Mouse (Mus musculus): ENCODE data around the gene Rptor. TPM values are rescaled to one million over a fixed set of nuclear protein-coding genes. Genes with fewer than 3 reads are reported as not detected.

The Rptor gene
- total and polyA plus RNA-seq, 3 experiments: 19.7 to 32.4 (median 32.1) TPM

- TF ChIP-seq EP300 (IDR thresholded peaks at IDR 0.05; ENCODE audit: insufficient read depth, low read depth, low read length) (no peak), CTCF (IDR thresholded peaks at IDR 0.05) (no peak), POLR2A (IDR thresholded peaks at IDR 0.05; ENCODE audit: insufficient read depth, low read depth, low read length) (no peak)
- H3K36me3 ChIP-seq (ENCODE audit: control insufficient read depth, insufficient read depth, low read length): no peaks in the 10 kb centered on the region
- H3K4me1 ChIP-seq (ENCODE audit: control insufficient read depth, insufficient read depth, low read length): no peaks in the 10 kb centered on the region
- DNase-seq: no peak
- H3K27me3 ChIP-seq (ENCODE audit: control insufficient read depth, insufficient read depth, low read length): no peaks in the 10 kb centered on the region
- no peak overlapping the region for H3K9ac ChIP-seq (ENCODE audit: low read depth, low read length)
- H3K27ac ChIP-seq: no peak overlapping the region
- H3K4me3 ChIP-seq: no peak overlapping the region
- intact Hi-C loops (cut with DNase I): no loop called here
- H3K79me2 ChIP-seq (replicated peaks; ENCODE audit: control insufficient read depth, insufficient read depth, low read length): no peaks in the 10 kb centered on the region
- 95% methylated on average over 4 of the region's 4 CpGs for WGBS
Observed at GRCm38 (mm10) chr11:119873643-119874042, 270.9 kb downstream of the Rptor start.

GRCm38 (mm10) chr11:119874841-119875240 lies 272.1 kb downstream of the Rptor start:
- intact Hi-C loops (cut with DNase I): no loop called here
- DNase-seq: no peak
- H3K79me2 ChIP-seq (replicated peaks; ENCODE audit: control insufficient read depth, insufficient read depth, low read length): no peaks in the 10 kb centered on the region
- no peak overlapping the region for H3K9ac ChIP-seq (ENCODE audit: low read depth, low read length)
- H3K4me1 ChIP-seq (ENCODE audit: control insufficient read depth, insufficient read depth, low read length): no peaks in the 10 kb centered on the region
- H3K27me3 ChIP-seq (ENCODE audit: control insufficient read depth, insufficient read depth, low read length): no peaks in the 10 kb centered on the region
- TF ChIP-seq POLR2A (IDR thresholded peaks at IDR 0.05; ENCODE audit: insufficient read depth, low read depth, low read length): no peak
- no peak for TF ChIP-seq CTCF (IDR thresholded peaks at IDR 0.05)
- no peak for TF ChIP-seq EP300 (IDR thresholded peaks at IDR 0.05; ENCODE audit: insufficient read depth, low read depth, low read length)
- H3K27ac ChIP-seq: no peak overlapping the region
- no peak overlapping the region for H3K4me3 ChIP-seq
- no peaks in the 10 kb centered on the region for H3K36me3 ChIP-seq (ENCODE audit: control insufficient read depth, insufficient read depth, low read length)
- WGBS: 54% methylated on average over 1 of the region's 1 CpGs

DNA sequence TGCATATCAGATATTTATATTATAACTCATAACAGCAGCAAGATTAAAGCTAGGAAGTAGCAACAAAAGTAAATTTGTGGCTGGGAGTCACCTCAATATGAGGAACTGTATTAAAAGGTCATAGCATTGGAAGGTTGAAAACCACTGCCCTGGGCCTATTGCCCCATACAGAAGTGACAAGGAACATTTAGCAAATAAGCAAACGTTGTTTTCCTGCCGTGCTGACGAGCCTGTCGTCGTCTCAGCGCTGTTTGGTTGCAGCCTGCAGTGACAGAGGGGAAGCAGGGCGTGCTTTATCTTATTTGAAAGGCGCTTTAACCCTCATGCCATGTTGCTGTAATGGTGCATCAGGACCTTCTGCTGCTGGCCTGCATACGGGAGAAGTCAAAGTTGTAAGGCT lies 273.0 kb downstream of the Rptor start:
- WGBS: 75% methylated on average over 9 of the region's 9 CpGs
- intact Hi-C loops (cut with DNase I): no loop called here
- DNase-seq: no peak
- H3K4me1 ChIP-seq (ENCODE audit: control insufficient read depth, insufficient read depth, low read length): no peaks in the 10 kb centered on the region
- no peak for TF ChIP-seq EP300 (IDR thresholded peaks at IDR 0.05; ENCODE audit: insufficient read depth, low read depth, low read length)
- TF ChIP-seq CTCF (IDR thresholded peaks at IDR 0.05): no peak
- TF ChIP-seq POLR2A (IDR thresholded peaks at IDR 0.05; ENCODE audit: insufficient read depth, low read depth, low read length): no peak
- H3K9ac ChIP-seq (ENCODE audit: low read depth, low read length): no peak overlapping the region
- no peak overlapping the region for H3K27ac ChIP-seq
- H3K36me3 ChIP-seq (ENCODE audit: control insufficient read depth, insufficient read depth, low read length): no peaks in the 10 kb centered on the region
- H3K79me2 ChIP-seq (replicated peaks; ENCODE audit: control insufficient read depth, insufficient read depth, low read length): no peaks in the 10 kb centered on the region
- H3K4me3 ChIP-seq: no peak overlapping the region
- no peaks in the 10 kb centered on the region for H3K27me3 ChIP-seq (ENCODE audit: control insufficient read depth, insufficient read depth, low read length)

DNA sequence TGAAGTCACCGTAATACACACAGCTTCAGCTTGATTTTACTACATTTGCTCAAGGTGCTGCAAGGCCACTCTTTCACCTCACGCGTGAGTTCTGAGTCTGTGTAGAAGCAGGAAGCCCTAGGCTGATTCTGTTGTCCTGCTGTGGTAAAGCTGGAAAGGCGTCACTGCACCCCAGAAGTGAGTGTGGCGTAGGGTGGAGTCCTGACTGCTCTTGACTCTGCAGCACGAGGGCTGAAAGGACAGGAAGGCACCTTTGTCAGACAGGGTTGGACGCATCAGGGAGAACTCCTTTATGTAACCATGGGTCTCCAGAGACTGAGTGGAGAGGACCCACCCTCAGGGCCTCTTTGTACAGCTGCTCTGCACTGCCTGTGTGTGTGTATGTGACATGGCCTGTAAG lies 274.4 kb downstream of the Rptor start:
- H3K4me3 ChIP-seq: no peak overlapping the region
- H3K27me3 ChIP-seq (ENCODE audit: control insufficient read depth, insufficient read depth, low read length): no peaks in the 10 kb centered on the region
- 89% methylated on average over 7 of the region's 7 CpGs for WGBS
- H3K79me2 ChIP-seq (replicated peaks; ENCODE audit: control insufficient read depth, insufficient read depth, low read length): no peaks in the 10 kb centered on the region
- H3K4me1 ChIP-seq (ENCODE audit: control insufficient read depth, insufficient read depth, low read length): no peaks in the 10 kb centered on the region
- H3K36me3 ChIP-seq (ENCODE audit: control insufficient read depth, insufficient read depth, low read length): no peaks in the 10 kb centered on the region
- no peak overlapping the region for H3K27ac ChIP-seq
- intact Hi-C loops (cut with DNase I): no loop called here
- no peak overlapping the region for H3K9ac ChIP-seq (ENCODE audit: low read depth, low read length)
- DNase-seq: no peak
- no peak for TF ChIP-seq POLR2A (IDR thresholded peaks at IDR 0.05; ENCODE audit: insufficient read depth, low read depth, low read length)
- TF ChIP-seq EP300 (IDR thresholded peaks at IDR 0.05; ENCODE audit: insufficient read depth, low read depth, low read length): no peak
- no peak for TF ChIP-seq CTCF (IDR thresholded peaks at IDR 0.05)

DNA sequence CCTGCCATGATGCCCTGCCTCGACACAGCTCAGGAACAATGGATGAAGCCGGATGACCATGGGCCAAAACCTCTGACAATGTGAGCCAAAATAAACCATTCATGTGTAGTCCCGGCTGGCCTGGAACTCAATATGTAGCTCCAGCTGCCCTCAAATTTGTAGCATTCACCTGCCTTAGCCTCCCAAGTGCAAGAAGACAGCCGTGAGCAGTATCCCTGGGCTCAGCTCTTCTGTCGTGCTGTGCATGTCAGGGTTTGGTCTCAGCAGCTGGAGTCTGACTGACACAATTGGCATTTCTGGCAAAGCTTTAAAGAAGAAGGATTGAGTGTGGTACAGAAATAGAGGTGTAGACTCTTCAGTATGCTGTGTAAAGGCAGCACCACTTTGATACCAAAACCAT lies 276.9 kb downstream of the Rptor start:
- no peak overlapping the region for H3K4me3 ChIP-seq
- no peaks in the 10 kb centered on the region for H3K79me2 ChIP-seq (replicated peaks; ENCODE audit: control insufficient read depth, insufficient read depth, low read length)
- no peaks in the 10 kb centered on the region for H3K36me3 ChIP-seq (ENCODE audit: control insufficient read depth, insufficient read depth, low read length)
- H3K27ac ChIP-seq: no peak overlapping the region
- TF ChIP-seq POLR2A (IDR thresholded peaks at IDR 0.05; ENCODE audit: insufficient read depth, low read depth, low read length) (no peak), CTCF (IDR thresholded peaks at IDR 0.05) (no peak), EP300 (IDR thresholded peaks at IDR 0.05; ENCODE audit: insufficient read depth, low read depth, low read length) (no peak)
- WGBS: 79% methylated on average over 5 of the region's 5 CpGs
- no peaks in the 10 kb centered on the region for H3K4me1 ChIP-seq (ENCODE audit: control insufficient read depth, insufficient read depth, low read length)
- H3K9ac ChIP-seq (ENCODE audit: low read depth, low read length): no peak overlapping the region
- intact Hi-C loops (cut with DNase I): no loop called here
- no peaks in the 10 kb centered on the region for H3K27me3 ChIP-seq (ENCODE audit: control insufficient read depth, insufficient read depth, low read length)
- no peak for DNase-seq

DNA sequence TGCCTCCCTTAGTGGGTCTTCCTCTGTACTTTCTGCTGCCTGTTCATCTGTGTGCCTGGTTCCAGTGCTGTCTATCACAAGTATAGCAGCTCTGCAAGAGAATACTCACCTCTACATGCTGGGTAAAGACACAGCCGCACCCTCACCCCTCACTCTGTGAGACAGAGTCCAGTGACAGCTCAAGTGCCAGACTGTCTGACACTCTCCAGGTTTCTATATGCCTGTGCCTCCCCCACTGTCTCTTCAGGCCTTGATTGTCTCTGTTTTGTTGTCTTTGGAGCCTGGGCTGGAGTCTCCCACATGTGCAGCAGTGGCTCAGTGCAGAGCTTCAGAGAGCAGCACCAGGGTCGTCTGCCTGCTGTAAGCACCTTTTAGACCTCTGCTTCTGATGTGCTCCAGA lies 280.9 kb downstream of the Rptor start:
- H3K79me2 ChIP-seq (replicated peaks; ENCODE audit: control insufficient read depth, insufficient read depth, low read length): no peaks in the 10 kb centered on the region
- no peaks in the 10 kb centered on the region for H3K36me3 ChIP-seq (ENCODE audit: control insufficient read depth, insufficient read depth, low read length)
- WGBS: 65% methylated on average over 2 of the region's 2 CpGs
- no peak overlapping the region for H3K27ac ChIP-seq
- TF ChIP-seq POLR2A (IDR thresholded peaks at IDR 0.05; ENCODE audit: insufficient read depth, low read depth, low read length) (no peak), EP300 (IDR thresholded peaks at IDR 0.05; ENCODE audit: insufficient read depth, low read depth, low read length) (no peak), CTCF (IDR thresholded peaks at IDR 0.05) (no peak)
- H3K27me3 ChIP-seq (ENCODE audit: control insufficient read depth, insufficient read depth, low read length): no peaks in the 10 kb centered on the region
- intact Hi-C loops (cut with DNase I): no loop called here
- H3K9ac ChIP-seq (ENCODE audit: low read depth, low read length): no peak overlapping the region
- no peak overlapping the region for H3K4me3 ChIP-seq
- H3K4me1 ChIP-seq (ENCODE audit: control insufficient read depth, insufficient read depth, low read length): no peaks in the 10 kb centered on the region
- no peak for DNase-seq

Measured in heart, adult 2 months (tissue).